ENCODE assay signal across 27 mouse cellular contexts in genomic region chr10:43629216-43629615, GRCm38 (mm10). TPM values are rescaled to one million over a fixed set of nuclear protein-coding genes. Genes with fewer than 3 reads are reported as not detected.
DNase-seq lines count a peak whose midpoint lies in the region; ATAC-seq and TF ChIP-seq lines count a peak whose summit lies in the region.
"Had no signal": no experiment of that assay in that cellular context is flagged by ENCODE, and none has a peak within 500 bp of the region (broad histone marks: within the 10 kb centered on the region; RNA-seq: fewer than 3 reads in every experiment).

No protein-coding gene starts in this region.

- peak; percentile 10 for DNase-seq in kidney, postnatal 14 days
- no peak for DNase-seq in kidney, postnatal 4 days
- peak; percentile 60 for DNase-seq in lung, postnatal 0 days (ENCODE audit: low spot score)
- DNase-seq in lung, adult 18-20 months: no peak
- no peak for DNase-seq in liver, embryonic 14.5 days (ENCODE audit: low read depth in 3 of 3, low spot score in 3 of 3)
- DNase-seq in urinary bladder, postnatal 4 days (ENCODE audit: low spot score in 2 of 2): no peak
- DNase-seq: adrenal gland, postnatal 14 days; cerebellum, adult 11-12 months; cerebellum, adult 9-11 months; forebrain, postnatal 0 days; heart, postnatal 10 days; kidney, postnatal 25 days; left cerebral cortex, postnatal 4 days; lung, postnatal 10 days; right cerebral cortex, postnatal 25 days had no signal

- no peaks in the 10 kb centered on the region for H3K36me3 ChIP-seq in lung, postnatal 0 days (ENCODE audit: insufficient read depth, low read length)
- H3K36me3 ChIP-seq in liver, embryonic 14.5 days (replicated peaks; ENCODE audit: control insufficient read depth, insufficient read depth, low read depth): peaks cover 5% of the 10 kb centered on the region; the same call in 1 of the 2 replicates
- no peaks in the 10 kb centered on the region for H3K36me3 ChIP-seq in midbrain, embryonic 16.5 days (ENCODE audit: control insufficient read depth, insufficient read depth, low read length)
- H3K36me3 ChIP-seq: embryonic facial prominence, embryonic 15.5 days; forebrain, embryonic 12.5 days; heart, embryonic 13.5 days; hindbrain, embryonic 10.5 days; hindbrain, embryonic 15.5 days; midbrain, embryonic 10.5 days; midbrain, embryonic 15.5 days; stomach, embryonic 15.5 days had no signal

- no peaks in the 10 kb centered on the region for H3K9me3 ChIP-seq in lung, postnatal 0 days (ENCODE audit: low read length)
- H3K9me3 ChIP-seq in liver, embryonic 14.5 days (ENCODE audit: control insufficient read depth, low read length): peaks cover 5% of the 10 kb centered on the region
- no peaks in the 10 kb centered on the region for H3K9me3 ChIP-seq in midbrain, embryonic 16.5 days (replicated peaks; ENCODE audit: control insufficient read depth, low read length, poor library complexity, severe bottlenecking)
- H3K9me3 ChIP-seq: embryonic facial prominence, embryonic 15.5 days; forebrain, embryonic 12.5 days; heart, embryonic 13.5 days; hindbrain, embryonic 10.5 days; hindbrain, embryonic 15.5 days; midbrain, embryonic 10.5 days; midbrain, embryonic 15.5 days; stomach, embryonic 15.5 days had no signal

- H3K4me3 ChIP-seq in lung, postnatal 0 days (ENCODE audit: low read depth, low read length): no peak overlapping the region
- no peak overlapping the region for H3K4me3 ChIP-seq in liver, embryonic 14.5 days (ENCODE audit: insufficient read depth in 1 of 2, low read depth in 2 of 2, low read length in 2 of 2)
- H3K4me3 ChIP-seq in midbrain, embryonic 16.5 days (ENCODE audit: low read depth, low read length): no peak overlapping the region
- H3K4me3 ChIP-seq: embryonic facial prominence, embryonic 15.5 days; forebrain, embryonic 12.5 days; heart, embryonic 13.5 days; hindbrain, embryonic 10.5 days; hindbrain, embryonic 15.5 days; layer of hippocampus, adult 2 months; left cerebral cortex, adult 2 months; midbrain, embryonic 10.5 days; midbrain, embryonic 15.5 days; stomach, embryonic 15.5 days had no signal

- no peak overlapping the region for H3K9ac ChIP-seq in lung, postnatal 0 days (replicated peaks; ENCODE audit: low read depth)
- H3K9ac ChIP-seq in liver, embryonic 14.5 days (replicated peaks): peak overlapping the region; percentile 4
- no peak overlapping the region for H3K9ac ChIP-seq in midbrain, embryonic 16.5 days (ENCODE audit: low read depth, low read length)
- H3K9ac ChIP-seq: embryonic facial prominence, embryonic 15.5 days; forebrain, embryonic 12.5 days; forebrain, postnatal 0 days; heart, embryonic 13.5 days; hindbrain, embryonic 15.5 days; midbrain, embryonic 15.5 days; stomach, embryonic 15.5 days had no signal

- TF ChIP-seq CTCF in lung, postnatal 0 days (IDR thresholded peaks at IDR 0.05): no peak
- no peak for TF ChIP-seq CTCF in liver, embryonic 14.5 days (IDR thresholded peaks at IDR 0.05; ENCODE audit: low read depth)

- WGBS in lung, postnatal 0 days: 47% methylated on average over 5 of the region's 5 CpGs
- WGBS in liver, embryonic 14.5 days (ENCODE audit: insufficient replicate concordance): 81% methylated on average over 5 of the region's 5 CpGs
- WGBS in midbrain, embryonic 16.5 days: 83% methylated on average over 5 of the region's 5 CpGs

- H3K4me2 ChIP-seq in lung, postnatal 0 days (replicated peaks; ENCODE audit: low read depth, low read length): no peak overlapping the region
- no peak overlapping the region; the same call in 1 of the 2 replicates for H3K4me2 ChIP-seq in liver, embryonic 14.5 days (ENCODE audit: low read depth)
- H3K4me2 ChIP-seq in midbrain, embryonic 16.5 days (ENCODE audit: low read length): no peak overlapping the region
- H3K4me2 ChIP-seq: embryonic facial prominence, embryonic 15.5 days; forebrain, embryonic 12.5 days; heart, embryonic 13.5 days; hindbrain, embryonic 15.5 days; midbrain, embryonic 15.5 days; stomach, embryonic 15.5 days had no signal

- H3K27me3 ChIP-seq in lung, postnatal 0 days (replicated peaks; ENCODE audit: insufficient read depth, low read length): no peaks in the 10 kb centered on the region
- no peaks in the 10 kb centered on the region for H3K27me3 ChIP-seq in liver, embryonic 14.5 days (ENCODE audit: control insufficient read depth, insufficient read depth, low read length)
- H3K27me3 ChIP-seq in midbrain, embryonic 16.5 days (ENCODE audit: control insufficient read depth, insufficient read depth, low read depth, low read length): no peaks in the 10 kb centered on the region
- H3K27me3 ChIP-seq: CH12.LX; embryonic facial prominence, embryonic 15.5 days; forebrain, embryonic 12.5 days; heart, embryonic 13.5 days; hindbrain, embryonic 15.5 days; midbrain, embryonic 15.5 days; stomach, embryonic 15.5 days had no signal

- peak; percentile 45 for ATAC-seq in lung, postnatal 0 days
- no peak for ATAC-seq in liver, embryonic 14.5 days (ENCODE audit: insufficient read depth)
- ATAC-seq in midbrain, embryonic 16.5 days: no peak
- ATAC-seq: forebrain, postnatal 0 days; midbrain, embryonic 15.5 days had no signal

- no peaks in the 10 kb centered on the region for H3K4me1 ChIP-seq in lung, postnatal 0 days (ENCODE audit: insufficient read depth, low read depth, low read length)
- peaks cover 69 to 72% of the 10 kb centered on the region in 2 experiments for H3K4me1 ChIP-seq in liver, embryonic 14.5 days (replicated peaks; ENCODE audit: control insufficient read depth in 2 of 2, insufficient read depth in 2 of 2, low read length in 1 of 2)
- peaks cover 6% of the 10 kb centered on the region; the same call in 1 of the 2 replicates for H3K4me1 ChIP-seq in midbrain, embryonic 16.5 days (ENCODE audit: control insufficient read depth, insufficient read depth, low read length)
- H3K4me1 ChIP-seq: embryonic facial prominence, embryonic 15.5 days; forebrain, embryonic 12.5 days; heart, embryonic 13.5 days; midbrain, embryonic 10.5 days; stomach, embryonic 15.5 days had no signal

- 0 out of 2 replicates have a peak, but pooled peaks have one; percentile 30 for TF ChIP-seq EP300 in lung, postnatal 0 days (IDR thresholded peaks at IDR 0.05)
- no peak for TF ChIP-seq EP300 in liver, embryonic 14.5 days (IDR thresholded peaks at IDR 0.05; ENCODE audit: low read depth)

- H3K27ac ChIP-seq in lung, postnatal 0 days (ENCODE audit: low read length): no peak overlapping the region
- H3K27ac ChIP-seq in liver, embryonic 14.5 days: peak overlapping the region; percentile 96
- no peak overlapping the region for H3K27ac ChIP-seq in midbrain, embryonic 16.5 days (ENCODE audit: low read length)
- H3K27ac ChIP-seq: embryonic facial prominence, embryonic 15.5 days; forebrain, embryonic 12.5 days; heart, embryonic 13.5 days; hindbrain, embryonic 10.5 days; hindbrain, embryonic 15.5 days; layer of hippocampus, adult 2 months; left cerebral cortex, adult 2 months; midbrain, embryonic 10.5 days; midbrain, embryonic 15.5 days; stomach, embryonic 15.5 days had no signal

RNA-seq across cellular contexts. Expression of gene Cd24a, which starts 51.1 kb away (rescaled TPM):
- polyA plus RNA-seq in lung, postnatal 0 days (2015; fragmentation: Nextera tagmentation; extraction: Ambion mirVana): 137 and 146 TPM in 2 replicates
- polyA plus RNA-seq in liver, embryonic 14.5 days (2012; rRNA removed): 977 and 1,014 TPM in 2 replicates
- 1,175 and 1,210 TPM in 2 replicates for polyA plus RNA-seq in liver, embryonic 14.5 days (2014; fragmentation: Nextera tagmentation; extraction: Ambion mirVana)
- polyA plus RNA-seq in midbrain, embryonic 16.5 days (2015; fragmentation: Nextera tagmentation; extraction: Ambion mirVana): 660 and 780 TPM in 2 replicates

Comparison
In these comparisons a context has a peak if more than half of its experiments do, and no peak if none do; other contexts are left out.
1. DNase-seq: peak in kidney, postnatal 14 days (single experiment) and lung, postnatal 0 days (single experiment); none in kidney, postnatal 4 days (0 of 2), lung, adult 18-20 months (0 of 2), liver, embryonic 14.5 days (0 of 3) and urinary bladder, postnatal 4 days (0 of 2).